Mouse (Mus musculus) urinary bladder, adult 18-20 months (tissue): ENCODE results near the gene Mlx.

Experiments
- DNase-seq, 2 experiments: peaks; one replicate each; pipeline ENCODE4 v3.0.0; 2022; ENCODE audit warnings: low spot score in 2 of 2, mixed read lengths in 2 of 2

The Mlx gene

GRCm38 (mm10) chr11:101086756-101087681, at the start of gene Mlx:
Gene Mlx, plus strand, starts transcription at chr11:101087277.
- peak; percentile 54 to 87 for DNase-seq

- no peak for DNase-seq
These were observed 49.3 kb upstream of the Mlx start for GRCm38 (mm10) chr11:101037795-101038194.

- no peak for DNase-seq
These were observed 41.3 kb upstream of the Mlx start for GRCm38 (mm10) chr11:101045826-101046225.

- no peak for DNase-seq
These were observed 40.6 kb upstream of the Mlx start for GRCm38 (mm10) chr11:101046440-101046839.

GRCm38 (mm10) chr11:101047502-101047901, 39.6 kb upstream of the Mlx start:
- no peak for DNase-seq

GRCm38 (mm10) chr11:101050359-101050758, 36.7 kb upstream of the Mlx start:
- no peak for DNase-seq

- DNase-seq, result no peak
These were observed 36.0 kb upstream of the Mlx start for GRCm38 (mm10) chr11:101051051-101051493.

GRCm38 (mm10) chr11:101051617-101052016, 35.5 kb upstream of the Mlx start:
- DNase-seq, result no peak

- peak in 1 of 2 experiments; percentile 83 for DNase-seq
These were observed 34.2 kb upstream of the Mlx start for GRCm38 (mm10) chr11:101052751-101053473.

- DNase-seq, result no peak
These were observed 33.1 kb upstream of the Mlx start for GRCm38 (mm10) chr11:101053974-101054373.

GRCm38 (mm10) chr11:101055418-101055817, 31.7 kb upstream of the Mlx start:
- DNase-seq, result no peak

- DNase-seq, result peak in 1 of 2 experiments; percentile 85
These were observed 30.2 kb upstream of the Mlx start for GRCm38 (mm10) chr11:101056885-101057284.

GRCm38 (mm10) chr11:101057860-101058259, 29.2 kb upstream of the Mlx start:
- DNase-seq, result peak; percentile 71 to 75

- no peak for DNase-seq
These were observed 28.4 kb upstream of the Mlx start for GRCm38 (mm10) chr11:101058726-101059125.

GRCm38 (mm10) chr11:101059473-101059872, 27.6 kb upstream of the Mlx start:
- no peak for DNase-seq

GRCm38 (mm10) chr11:101060126-101060525, 27.0 kb upstream of the Mlx start:
- DNase-seq, result peak in 1 of 2 experiments; percentile 74

GRCm38 (mm10) chr11:101061049-101061448, 26.0 kb upstream of the Mlx start:
- no peak for DNase-seq

- DNase-seq, result peak in 1 of 2 experiments; percentile 68
These were observed 24.8 kb upstream of the Mlx start for GRCm38 (mm10) chr11:101062165-101062884.

- no peak for DNase-seq
These were observed 24.0 kb upstream of the Mlx start for GRCm38 (mm10) chr11:101062971-101063675.

GRCm38 (mm10) chr11:101063676-101064327, 23.3 kb upstream of the Mlx start:
- peak in 1 of 2 experiments; percentile 54 for DNase-seq

GRCm38 (mm10) chr11:101064462-101064861, 22.6 kb upstream of the Mlx start:
- no peak for DNase-seq
